Mouse (Mus musculus): ENCODE measurements around the gene Map2k2. TPM values are rescaled to one million over a fixed set of nuclear protein-coding genes. Genes with fewer than 3 reads are reported as not detected.

Gene Map2k2
- polyA plus RNA-seq, 1 experiment from 2014 or later = 210 TPM

Small RNA genes lying within 50 kb of the gene (microRNA-seq; reads per million reads assigned to microRNA genes)
- gene Mir5615-1 (not detected), gene Mir5615-2 (not detected)

Other genes starting within 250 kb of the Map2k2 start
- gene Tmprss9, start 234.1 kb upstream of the Map2k2 start, polyA plus RNA-seq (2014; fragmentation: Nextera tagmentation; extraction: Ambion mirVana) = not detected in 2 replicates
- 321 and 347 TPM in 2 replicates for gene Timm13, start 204.9 kb upstream of the Map2k2 start, polyA plus RNA-seq (2014; fragmentation: Nextera tagmentation; extraction: Ambion mirVana)
- 19.4 and 19.7 TPM in 2 replicates for gene Lmnb2, start 187.7 kb upstream of the Map2k2 start, polyA plus RNA-seq (2014; fragmentation: Nextera tagmentation; extraction: Ambion mirVana)
- 10.1 and 11.3 TPM in 2 replicates for gene Gadd45b, start 175.8 kb upstream of the Map2k2 start, polyA plus RNA-seq (2014; fragmentation: Nextera tagmentation; extraction: Ambion mirVana)
- gene Gng7, start 91.0 kb upstream of the Map2k2 start, polyA plus RNA-seq (2014; fragmentation: Nextera tagmentation; extraction: Ambion mirVana) = 6.6 and 7.0 TPM in 2 replicates
- gene Diras1, start 80.3 kb upstream of the Map2k2 start, polyA plus RNA-seq (2014; fragmentation: Nextera tagmentation; extraction: Ambion mirVana) = 3.1 and 3.3 TPM in 2 replicates
- gene Slc39a3, start 68.5 kb upstream of the Map2k2 start, polyA plus RNA-seq (2014; fragmentation: Nextera tagmentation; extraction: Ambion mirVana) = 9.1 and 10.1 TPM in 2 replicates
- 200 and 232 TPM in 2 replicates for gene Sgta, start 45.7 kb upstream of the Map2k2 start, polyA plus RNA-seq (2014; fragmentation: Nextera tagmentation; extraction: Ambion mirVana)
- gene Thop1, start 35.9 kb upstream of the Map2k2 start, polyA plus RNA-seq (2014; fragmentation: Nextera tagmentation; extraction: Ambion mirVana) = 44.1 and 51.4 TPM in 2 replicates
- 0.08 and 0.34 TPM in 2 replicates for gene Creb3l3, start 7.0 kb upstream of the Map2k2 start, polyA plus RNA-seq (2014; fragmentation: Nextera tagmentation; extraction: Ambion mirVana)
- gene Zbtb7a, start 29.3 kb downstream of the Map2k2 start, polyA plus RNA-seq (2014; fragmentation: Nextera tagmentation; extraction: Ambion mirVana) = 5.3 and 5.6 TPM in 2 replicates
- gene Pias4, start 62.0 kb downstream of the Map2k2 start, polyA plus RNA-seq (2014; fragmentation: Nextera tagmentation; extraction: Ambion mirVana) = 42.1 and 46.5 TPM in 2 replicates
- gene Eef2, start 70.7 kb downstream of the Map2k2 start, polyA plus RNA-seq (2014; fragmentation: Nextera tagmentation; extraction: Ambion mirVana) = 398 and 422 TPM in 2 replicates
- 49.7 and 50.6 TPM in 2 replicates for gene Dapk3, start 77.1 kb downstream of the Map2k2 start, polyA plus RNA-seq (2014; fragmentation: Nextera tagmentation; extraction: Ambion mirVana)
- gene 4930442H23Rik, start 77.9 kb downstream of the Map2k2 start, polyA plus RNA-seq (2014; fragmentation: Nextera tagmentation; extraction: Ambion mirVana) = not detected in 2 replicates
- gene Nmrk2, start 96.1 kb downstream of the Map2k2 start, polyA plus RNA-seq (2014; fragmentation: Nextera tagmentation; extraction: Ambion mirVana) = not detected in 2 replicates
- 21.2 and 22.2 TPM in 2 replicates for gene Atcay, start 124.9 kb downstream of the Map2k2 start, polyA plus RNA-seq (2014; fragmentation: Nextera tagmentation; extraction: Ambion mirVana)
- gene Zfr2, start 127.2 kb downstream of the Map2k2 start, polyA plus RNA-seq (2014; fragmentation: Nextera tagmentation; extraction: Ambion mirVana) = 3.0 and 3.8 TPM in 2 replicates
- 2.5 and 2.7 TPM in 2 replicates for gene Matk, start 147.0 kb downstream of the Map2k2 start, polyA plus RNA-seq (2014; fragmentation: Nextera tagmentation; extraction: Ambion mirVana)
- gene Mrpl54, start 161.0 kb downstream of the Map2k2 start, polyA plus RNA-seq (2014; fragmentation: Nextera tagmentation; extraction: Ambion mirVana) = 198 and 205 TPM in 2 replicates
- 25.4 and 31.2 TPM in 2 replicates for gene Apba3, start 161.0 kb downstream of the Map2k2 start, polyA plus RNA-seq (2014; fragmentation: Nextera tagmentation; extraction: Ambion mirVana)
- gene Tjp3, start 185.7 kb downstream of the Map2k2 start, polyA plus RNA-seq (2014; fragmentation: Nextera tagmentation; extraction: Ambion mirVana) = 3.9 and 4.0 TPM in 2 replicates
- 42.0 and 46.2 TPM in 2 replicates for gene Pip5k1c, start 187.0 kb downstream of the Map2k2 start, polyA plus RNA-seq (2014; fragmentation: Nextera tagmentation; extraction: Ambion mirVana)
- gene Cactin, start 215.2 kb downstream of the Map2k2 start, polyA plus RNA-seq (2014; fragmentation: Nextera tagmentation; extraction: Ambion mirVana) = 31.9 and 36.8 TPM in 2 replicates
- gene Tbxa2r, start 222.8 kb downstream of the Map2k2 start, polyA plus RNA-seq (2014; fragmentation: Nextera tagmentation; extraction: Ambion mirVana) = 2.4 and 2.6 TPM in 2 replicates
- 0.04 TPM in 1 of 2 replicates, not detected in the other for gene Gipc3, start 237.4 kb downstream of the Map2k2 start, polyA plus RNA-seq (2014; fragmentation: Nextera tagmentation; extraction: Ambion mirVana)
- 89.1 and 97.7 TPM in 2 replicates for gene Hmg20b, start 244.6 kb downstream of the Map2k2 start, polyA plus RNA-seq (2014; fragmentation: Nextera tagmentation; extraction: Ambion mirVana)

Measured in midbrain, embryonic 11.5 days (tissue).